Mouse (Mus musculus) hindbrain, embryonic 12.5 days (tissue): ENCODE data around the gene Rbfox1. TPM values are rescaled to one million over a fixed set of nuclear protein-coding genes. Genes with fewer than 3 reads are reported as not detected.

Experiments used
- ATAC-seq: fragments of 200-750 bp; cut with Nextera tagmentation; 2 replicates; pipeline ENCODE4 v1.8.0; 2017; ENCODE audit warnings: moderate TSS enrichment; ENCODE audit not compliant: low FRiP score
- H3K27ac ChIP-seq: fragments of 300-500 bp; sonication (generic); 2 replicates; pipeline ENCODE4 v1.5.1; 2016; ENCODE audit warnings: mild to moderate bottlenecking
- H3K27me3 ChIP-seq: fragments of 300-500 bp; sonication (generic); 2 replicates; pipeline ENCODE4 v1.6.1; 2016; ENCODE audit warnings: mild to moderate bottlenecking
- H3K36me3 ChIP-seq: fragments of 300-500 bp; sonication (generic); 2 replicates; pipeline ENCODE4 v1.6.1; 2016; ENCODE audit warnings: mild to moderate bottlenecking
- H3K4me1 ChIP-seq: fragments of 300-500 bp; sonication (generic); 2 replicates; pipeline ENCODE4 v1.6.1; 2016
- H3K4me2 ChIP-seq: fragments of 300-500 bp; sonication (generic); replicated peaks from 2 replicates; pipeline ENCODE4 v1.6.1; 2016; ENCODE audit warnings: mild to moderate bottlenecking
- H3K4me3 ChIP-seq: fragments of 300-500 bp; sonication (generic); 2 replicates; pipeline ENCODE4 v1.5.1; 2016; ENCODE audit warnings: mild to moderate bottlenecking
- H3K9ac ChIP-seq: fragments of 300-500 bp; sonication (generic); 2 replicates; pipeline ENCODE4 v1.6.1; 2016; ENCODE audit warnings: mild to moderate bottlenecking, moderate library complexity
- H3K9me3 ChIP-seq: fragments of 300-500 bp; sonication (generic); replicated peaks from 2 replicates; pipeline ENCODE4 v1.6.1; 2016; ENCODE audit warnings: mild to moderate bottlenecking
- WGBS: fragments of 180-500 bp; shearing (Covaris S2); methylation state at CpG from one replicate; pipeline ENCODE4 v1.1.7; 2016; 5-methylcytosine and 5-hydroxymethylcytosine counted together
- polyA plus RNA-seq: library from polyadenylated mRNA; unstranded; fragments of >200 nt; fragmentation: Nextera tagmentation; extraction: Ambion mirVana; gene quantifications from 2 replicates; pipeline ENCODE4 v1.2.1, GENCODE M21; 2016

Gene Rbfox1
- polyA plus RNA-seq, 1 experiment from 2014 or later = 50.1 TPM

- Histone ChIP-seq H3K4me3 (no peak overlapping the region), H3K27me3 (no peaks in the 10 kb centered on the region), H3K36me3 (no peaks in the 10 kb centered on the region), H3K4me1 (peaks cover 19% of the 10 kb centered on the region), H3K9ac (no peak overlapping the region), H3K27ac (no peak overlapping the region), H3K4me2 (no peak overlapping the region), H3K9me3 (no peaks in the 10 kb centered on the region)
- 60% methylated on average over 4 of the region's 4 CpGs for WGBS
- ATAC-seq = no peak
Observed at GRCm38 (mm10) chr16:6844659-6845058, 959.5 kb downstream of the Rbfox1 start.

GRCm38 (mm10) chr16:6851393-6851792, 966.2 kb downstream of the Rbfox1 start:
- 25% methylated on average over 9 of the region's 9 CpGs for WGBS
- Histone ChIP-seq H3K27me3 (no peaks in the 10 kb centered on the region), H3K9ac (no peak overlapping the region), H3K4me1 (0 out of 2 replicates have a peak, but pooled peaks cover 3% of the 10 kb centered on the region), H3K9me3 (no peaks in the 10 kb centered on the region), H3K4me3 (no peak overlapping the region), H3K27ac (no peak overlapping the region), H3K4me2 (no peak overlapping the region), H3K36me3 (no peaks in the 10 kb centered on the region)
- ATAC-seq = no peak

- WGBS = 54% methylated on average over 2 of the region's 2 CpGs
- Histone ChIP-seq H3K9ac (no peak overlapping the region), H3K36me3 (no peaks in the 10 kb centered on the region), H3K9me3 (no peaks in the 10 kb centered on the region), H3K27me3 (no peaks in the 10 kb centered on the region), H3K4me2 (no peak overlapping the region), H3K27ac (no peak overlapping the region), H3K4me3 (no peak overlapping the region), H3K4me1 (0 out of 2 replicates have a peak, but pooled peaks cover 3% of the 10 kb centered on the region)
- ATAC-seq = no peak
Observed at GRCm38 (mm10) chr16:6853796-6854195, 968.6 kb downstream of the Rbfox1 start.

- H3K4me2 ChIP-seq = no peak overlapping the region
- no peaks in the 10 kb centered on the region for H3K9me3 ChIP-seq
- H3K4me3 ChIP-seq = no peak overlapping the region
- no peaks in the 10 kb centered on the region for H3K36me3 ChIP-seq
- no peaks in the 10 kb centered on the region for H3K27me3 ChIP-seq
- no peak for ATAC-seq
- H3K27ac ChIP-seq = no peak overlapping the region
- H3K9ac ChIP-seq = no peak overlapping the region
- no peaks in the 10 kb centered on the region for H3K4me1 ChIP-seq
- 91% methylated on average over 2 of the region's 2 CpGs for WGBS
Observed at GRCm38 (mm10) chr16:6861656-6862055, 976.5 kb downstream of the Rbfox1 start.

GRCm38 (mm10) chr16:6882683-6883430, 997.7 kb downstream of the Rbfox1 start:
- Histone ChIP-seq H3K27ac (peak overlapping the region; percentile 56), H3K4me2 (peak overlapping the region; percentile 9; the same call in 1 of the 2 replicates), H3K9me3 (no peaks in the 10 kb centered on the region), H3K9ac (no peak overlapping the region; the same call in 1 of the 2 replicates), H3K36me3 (no peaks in the 10 kb centered on the region), H3K27me3 (no peaks in the 10 kb centered on the region), H3K4me1 (peaks cover 29% of the 10 kb centered on the region), H3K4me3 (no peak overlapping the region)
- no peak for ATAC-seq
- WGBS = 40% methylated on average over 12 of the region's 12 CpGs

GRCm38 (mm10) chr16:6883798-6884197, 998.6 kb downstream of the Rbfox1 start:
- H3K4me3 ChIP-seq = no peak overlapping the region
- no peak overlapping the region for H3K27ac ChIP-seq
- no peak for ATAC-seq
- peaks cover 29% of the 10 kb centered on the region for H3K4me1 ChIP-seq
- no peaks in the 10 kb centered on the region for H3K9me3 ChIP-seq
- H3K9ac ChIP-seq = no peak overlapping the region
- H3K4me2 ChIP-seq = no peak overlapping the region
- H3K27me3 ChIP-seq = no peaks in the 10 kb centered on the region
- WGBS = 61% methylated on average over 1 of the region's 1 CpGs
- no peaks in the 10 kb centered on the region for H3K36me3 ChIP-seq

GRCm38 (mm10) chr16:6885617-6886016, 1000.5 kb downstream of the Rbfox1 start:
- no peaks in the 10 kb centered on the region for H3K9me3 ChIP-seq
- H3K36me3 ChIP-seq = no peaks in the 10 kb centered on the region
- no peaks in the 10 kb centered on the region for H3K27me3 ChIP-seq
- no peak overlapping the region for H3K4me3 ChIP-seq
- no peak overlapping the region for H3K4me2 ChIP-seq
- 56% methylated on average over 3 of the region's 3 CpGs for WGBS
- no peak overlapping the region for H3K27ac ChIP-seq
- no peak for ATAC-seq
- H3K9ac ChIP-seq = no peak overlapping the region
- H3K4me1 ChIP-seq = peaks cover 29% of the 10 kb centered on the region

- Histone ChIP-seq H3K9me3 (no peaks in the 10 kb centered on the region), H3K27ac (no peak overlapping the region), H3K36me3 (no peaks in the 10 kb centered on the region), H3K4me1 (peaks cover 14% of the 10 kb centered on the region), H3K4me2 (no peak overlapping the region), H3K4me3 (no peak overlapping the region), H3K9ac (no peak overlapping the region), H3K27me3 (no peaks in the 10 kb centered on the region)
- WGBS = 79% methylated on average over 4 of the region's 4 CpGs
- no peak for ATAC-seq
Observed at GRCm38 (mm10) chr16:6889221-6889620, 1004.1 kb downstream of the Rbfox1 start.

- H3K4me1 ChIP-seq = peaks cover 8% of the 10 kb centered on the region
- 37% methylated on average over 6 of the region's 6 CpGs for WGBS
- H3K27me3 ChIP-seq = no peaks in the 10 kb centered on the region
- H3K36me3 ChIP-seq = no peaks in the 10 kb centered on the region
- no peaks in the 10 kb centered on the region for H3K9me3 ChIP-seq
- H3K4me2 ChIP-seq = no peak overlapping the region
- ATAC-seq = 0 out of 2 replicates have a peak, but pooled peaks have one; percentile 48
- H3K4me3 ChIP-seq = no peak overlapping the region
- H3K27ac ChIP-seq = no peak overlapping the region
- H3K9ac ChIP-seq = no peak overlapping the region
Observed at GRCm38 (mm10) chr16:6897734-6898133, 1012.6 kb downstream of the Rbfox1 start.

- Histone ChIP-seq H3K27me3 (no peaks in the 10 kb centered on the region), H3K27ac (no peak overlapping the region), H3K4me2 (no peak overlapping the region), H3K4me3 (no peak overlapping the region), H3K36me3 (no peaks in the 10 kb centered on the region), H3K9me3 (no peaks in the 10 kb centered on the region), H3K4me1 (peaks cover 8% of the 10 kb centered on the region), H3K9ac (no peak overlapping the region)
- WGBS = 77% methylated on average over 2 of the region's 2 CpGs
- no peak for ATAC-seq
Observed at GRCm38 (mm10) chr16:6900006-6900405, 1014.9 kb downstream of the Rbfox1 start.

GRCm38 (mm10) chr16:6904984-6905383, 1019.8 kb downstream of the Rbfox1 start:
- Histone ChIP-seq H3K27ac (no peak overlapping the region), H3K4me2 (no peak overlapping the region), H3K27me3 (no peaks in the 10 kb centered on the region), H3K9me3 (no peaks in the 10 kb centered on the region), H3K9ac (no peak overlapping the region), H3K36me3 (no peaks in the 10 kb centered on the region), H3K4me3 (no peak overlapping the region), H3K4me1 (no peaks in the 10 kb centered on the region)
- no peak for ATAC-seq
- 78% methylated on average over 4 of the region's 4 CpGs for WGBS

- Histone ChIP-seq H3K4me2 (no peak overlapping the region), H3K27me3 (no peaks in the 10 kb centered on the region), H3K9ac (no peak overlapping the region), H3K4me3 (no peak overlapping the region), H3K9me3 (no peaks in the 10 kb centered on the region), H3K4me1 (no peaks in the 10 kb centered on the region), H3K27ac (no peak overlapping the region), H3K36me3 (no peaks in the 10 kb centered on the region)
- WGBS = 60% methylated on average over 2 of the region's 2 CpGs
- ATAC-seq = no peak
Observed at GRCm38 (mm10) chr16:6906001-6906400, 1020.8 kb downstream of the Rbfox1 start.

- WGBS = 58% methylated on average over 6 of the region's 6 CpGs
- ATAC-seq = no peak
- Histone ChIP-seq H3K9ac (no peak overlapping the region), H3K4me3 (no peak overlapping the region), H3K27ac (no peak overlapping the region), H3K36me3 (no peaks in the 10 kb centered on the region), H3K27me3 (no peaks in the 10 kb centered on the region), H3K4me2 (no peak overlapping the region), H3K9me3 (no peaks in the 10 kb centered on the region), H3K4me1 (no peaks in the 10 kb centered on the region)
Observed at GRCm38 (mm10) chr16:6907550-6907949, 1022.4 kb downstream of the Rbfox1 start.
